Mouse (Mus musculus) adrenal gland, postnatal 4 days (tissue): Measurements from ENCODE around the gene Gm13288. TPM values are rescaled to one million over a fixed set of nuclear protein-coding genes. Genes with fewer than 3 reads are reported as not detected.
"Not testable (repeated sequence)": the region's sequence is repeated elsewhere in the genome, so short reads cannot be mapped to it uniquely, and the experiment has no call there.

Source experiments
- DNase-seq, 2 experiments: peaks; one replicate each; pipeline ENCODE4 v3.0.0; 2021 to 2022; ENCODE audit warnings: low spot score in 2 of 2, mixed read lengths in 2 of 2
- total RNA-seq, 2 experiments: library from RNA; stranded (reverse); gene quantifications; 2 replicates each; pipeline ENCODE4 v1.2.3; 2021

Gene Gm13288
- total RNA-seq, 2 experiments from 2014 or later = not detected

- not testable (repeated sequence) for DNase-seq
Observed at GRCm38 (mm10) chr4:88799365-88799764, 6.0 kb upstream of the Gm13288 start, which contains the start of gene Gm13285. TSS of gene Gm13285 (plus strand) at chr4:88799665.

GRCm38 (mm10) chr4:88802954-88803353 lies 2.4 kb upstream of the Gm13288 start, which contains the start of gene Gm13287:
TSS of gene Gm13287 (plus strand) at chr4:88803254.
- DNase-seq = not testable (repeated sequence)

GRCm38 (mm10) chr4:88805761-88806160 lies 430 bp downstream of the Gm13288 start:
- DNase-seq = not testable (repeated sequence)

- no peak for DNase-seq
Observed at GRCm38 (mm10) chr4:88815928-88816327, 10.6 kb downstream of the Gm13288 start, which contains the start of gene Ifna7. TSS of gene Ifna7 (plus strand) at chr4:88816228.

GRCm38 (mm10) chr4:88819659-88820058 lies 14.3 kb downstream of the Gm13288 start, which contains the start of gene Ifna11:
TSS of gene Ifna11 (plus strand) at chr4:88819959.
- no peak for DNase-seq

GRCm38 (mm10) chr4:88822995-88823394 lies 17.7 kb downstream of the Gm13288 start:
- no peak for DNase-seq

GRCm38 (mm10) chr4:88827116-88827515 lies 21.8 kb downstream of the Gm13288 start, which contains the start of gene Ifna6:
TSS of gene Ifna6 (plus strand) at chr4:88827416.
- not testable (repeated sequence) for DNase-seq

GRCm38 (mm10) chr4:88830523-88830922 lies 25.2 kb downstream of the Gm13288 start:
- no peak for DNase-seq

- DNase-seq = not testable (repeated sequence)
Observed at GRCm38 (mm10) chr4:88835225-88835624, 29.9 kb downstream of the Gm13288 start, which contains the start of gene Ifna5. TSS of gene Ifna5 (plus strand) at chr4:88835525.

- no peak for DNase-seq
Observed at GRCm38 (mm10) chr4:88838828-88839227, 33.5 kb downstream of the Gm13288 start.

- DNase-seq = no peak
Observed at GRCm38 (mm10) chr4:88840058-88840457, 34.7 kb downstream of the Gm13288 start.

- DNase-seq = no peak
Observed at GRCm38 (mm10) chr4:88841438-88841911, 36.1 kb downstream of the Gm13288 start, which contains the start of gene Ifna4. TSS of gene Ifna4 (plus strand) at chr4:88841861.

- no peak for DNase-seq
Observed at GRCm38 (mm10) chr4:88845334-88845733, 40.0 kb downstream of the Gm13288 start.

GRCm38 (mm10) chr4:88849698-88850097 lies 44.4 kb downstream of the Gm13288 start, which contains the start of gene Ifna1:
TSS of gene Ifna1 (plus strand) at chr4:88850087.
- no peak for DNase-seq

GRCm38 (mm10) chr4:88851026-88851763 lies 45.9 kb downstream of the Gm13288 start:
- DNase-seq = no peak

Other genes starting within 250 kb of the Gm13288 start
- not detected for gene Ifna15, start 247.3 kb upstream of the Gm13288 start, total RNA-seq
- gene Ifna14, start 233.7 kb upstream of the Gm13288 start, total RNA-seq = not detected
- not detected for gene Ifna9, start 213.1 kb upstream of the Gm13288 start, total RNA-seq
- gene Ifna12, start 202.2 kb upstream of the Gm13288 start, total RNA-seq = not detected
- gene C87499, start 171.1 kb upstream of the Gm13288 start, total RNA-seq = not detected
- not detected for gene Ifna13, start 161.1 kb upstream of the Gm13288 start, total RNA-seq
- gene Ifna16, start 128.6 kb upstream of the Gm13288 start, total RNA-seq = not detected
- not detected for gene Ifna2, start 121.6 kb upstream of the Gm13288 start, total RNA-seq
- gene Ifnab, start 114.2 kb upstream of the Gm13288 start, total RNA-seq = not detected
- gene Gm26566, start 83.7 kb upstream of the Gm13288 start, total RNA-seq = under 1 TPM; 0.31 to 0.48 TPM
- 10 to 100 TPM; 85.2 to 88.5 TPM for gene Klhl9, start 83.1 kb upstream of the Gm13288 start, total RNA-seq
- gene Gm13271, start 50.7 kb upstream of the Gm13288 start, total RNA-seq = not detected
- not detected for gene Gm13283, start 45.4 kb upstream of the Gm13288 start, total RNA-seq
- not detected for gene Gm13290, start 31.7 kb upstream of the Gm13288 start, total RNA-seq
- gene Gm13289, start 28.6 kb upstream of the Gm13288 start, total RNA-seq = not detected
- not detected for gene Gm13272, start 25.7 kb upstream of the Gm13288 start, total RNA-seq
- not detected for gene Ifnz, start 23.4 kb upstream of the Gm13288 start, total RNA-seq
- not detected for gene Gm13276, start 19.8 kb upstream of the Gm13288 start, total RNA-seq
- not detected for gene Gm13277, start 16.9 kb upstream of the Gm13288 start, total RNA-seq
- gene Gm13278, start 14.0 kb upstream of the Gm13288 start, total RNA-seq = not detected
- not detected for gene Gm13275, start 11.0 kb upstream of the Gm13288 start, total RNA-seq
- gene Gm13279, start 8.1 kb upstream of the Gm13288 start, total RNA-seq = not detected
- under 1 TPM in 1 of 2 experiments, not detected in 1; 0.50 TPM for gene Gm13285, start 5.9 kb upstream of the Gm13288 start, total RNA-seq
- gene Gm13287, start 2.3 kb upstream of the Gm13288 start, total RNA-seq = not detected
- gene Ifna7, start 10.7 kb downstream of the Gm13288 start, total RNA-seq = not detected
- not detected for gene Ifna11, start 14.4 kb downstream of the Gm13288 start, total RNA-seq
- gene Ifna6, start 21.9 kb downstream of the Gm13288 start, total RNA-seq = not detected
- gene Ifna5, start 30.0 kb downstream of the Gm13288 start, total RNA-seq = not detected
- not detected for gene Ifna4, start 36.3 kb downstream of the Gm13288 start, total RNA-seq
- not detected for gene Ifna1, start 44.6 kb downstream of the Gm13288 start, total RNA-seq
- not detected for gene Ifne, start 74.7 kb downstream of the Gm13288 start, total RNA-seq